Mouse (Mus musculus) cerebellum, adult 2 months (tissue): ENCODE measurements at regions not wholly inside any gene's neighbourhood (a gene's known extent, or its start where the extent isn't known, plus 50 kb on each side); places are given as distances from the start of the nearest gene placed in this dataset.
"Not testable (repeated sequence)": the region's sequence is repeated elsewhere in the genome, so short reads cannot be mapped to it uniquely, and the experiment has no call there.

Experiments
- CTCF ChIP-seq: fragments of 200-500 bp; IDR thresholded peaks from 2 replicates; pipeline ENCODE4 v1.5.1; 2011; ENCODE audit warnings: low read depth, mild to moderate bottlenecking, control low read depth, low read length, moderate library complexity, borderline replicate concordance; ENCODE audit not compliant: insufficient read depth
- POLR2A ChIP-seq: fragments of 200-500 bp; IDR thresholded peaks from 2 replicates; pipeline ENCODE4 v1.6.1; 2011; ENCODE audit warnings: low read length, control low read depth, borderline replicate concordance; ENCODE audit not compliant: insufficient read depth

GRCm38 (mm10) chr17:13494475-13494874, 140.1 kb downstream of the Tcp10c start:
- TF ChIP-seq CTCF, POLR2A: not testable (repeated sequence)
